Mouse (Mus musculus) urinary bladder, postnatal 10 days (tissue): ENCODE data around the gene Ucn2.

Source experiments
- DNase-seq: peaks from one replicate; pipeline ENCODE4 v3.0.0; 2022; ENCODE audit warnings: low spot score

Ucn2 gene

DNA sequence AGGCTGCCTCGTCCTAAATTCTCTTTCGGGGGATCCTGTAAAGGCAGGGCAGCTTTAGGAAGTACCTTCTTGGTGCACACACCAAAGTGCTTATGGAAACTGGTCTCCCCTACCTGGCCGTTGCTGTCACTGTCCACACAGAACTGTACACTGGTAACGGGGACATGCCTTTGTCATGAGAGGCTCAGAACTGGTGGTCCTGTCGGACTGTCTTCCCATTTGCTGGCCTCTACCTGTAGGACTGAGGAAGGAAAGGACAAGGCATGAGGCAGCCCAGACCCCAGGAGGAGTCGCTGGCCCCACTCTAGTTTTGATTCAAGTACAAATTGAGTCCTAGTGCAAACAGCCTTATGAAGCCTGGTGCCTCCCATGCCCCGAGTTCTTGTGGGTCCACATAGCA lies 45.2 kb downstream of the Ucn2 start:
- DNase-seq = no peak

DNA sequence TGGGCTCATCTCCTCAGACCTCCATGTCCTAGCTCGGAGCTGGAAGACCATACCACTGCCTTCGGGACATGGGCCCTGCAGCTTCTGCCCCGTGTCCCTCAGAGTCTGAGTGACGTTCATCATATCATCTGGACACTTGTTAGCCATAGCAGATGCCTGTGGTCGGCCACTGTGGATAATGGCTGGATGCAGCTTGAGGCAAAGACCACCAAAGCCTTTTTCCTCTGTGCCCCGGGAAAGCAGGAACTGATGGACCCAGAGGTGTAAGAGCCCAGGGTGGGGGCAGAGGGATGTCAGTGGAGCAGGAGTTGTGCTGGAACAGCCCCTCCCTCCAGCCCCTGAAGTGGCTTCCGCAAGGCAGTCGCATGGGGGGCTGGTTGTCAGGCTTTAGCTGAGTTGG lies 45.9 kb downstream of the Ucn2 start:
- DNase-seq = no peak

DNA sequence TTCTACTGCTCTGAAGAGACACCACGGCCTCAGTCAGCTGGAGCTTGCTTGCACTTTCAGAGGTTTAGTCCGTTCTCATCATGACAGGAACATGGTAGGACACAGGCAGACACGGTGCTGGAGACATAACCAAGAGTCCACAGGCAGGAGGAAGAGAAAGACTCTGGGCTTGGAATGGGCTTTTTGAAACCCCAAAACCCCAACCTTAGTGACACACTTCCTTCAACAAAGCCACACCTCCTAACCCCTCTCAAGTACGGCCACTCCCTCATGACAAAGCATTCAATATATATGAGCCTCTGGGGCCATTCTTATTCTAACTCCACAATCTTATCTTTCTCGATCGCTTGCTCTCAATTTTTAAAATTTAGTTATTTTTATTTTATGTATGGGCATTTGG lies 46.6 kb downstream of the Ucn2 start:
- no peak for DNase-seq
